Mouse (Mus musculus) G1E (cell line): ENCODE results near the gene Sorl1.

ENCODE experiments used
- CTCF ChIP-seq: IDR thresholded peaks from 2 replicates; pipeline ENCODE4 v1.5.1; 2012; ENCODE audit warnings: low read depth, low read length, inconsistent platforms, mixed read lengths
- GATA1 ChIP-seq: IDR thresholded peaks from 2 replicates; pipeline ENCODE4 v1.6.1; 2012; ENCODE audit warnings: borderline replicate concordance, low read length, inconsistent platforms, mixed read lengths
- GATA2 ChIP-seq: IDR thresholded peaks from 2 replicates; pipeline ENCODE4 v1.6.1; 2012; ENCODE audit warnings: low read depth, low read length, inconsistent platforms, borderline replicate concordance
- POLR2AphosphoS5 ChIP-seq: IDR thresholded peaks from 2 replicates; pipeline ENCODE4 v1.6.1; 2012; ENCODE audit warnings: low read depth, low read length, inconsistent platforms; ENCODE audit not compliant: insufficient replicate concordance
- TAL1 ChIP-seq: conservative IDR thresholded peaks from 2 replicates; pipeline ENCODE4 v1.6.1; 2012; ENCODE audit warnings: low read depth, low read length, inconsistent platforms, mixed read lengths

DNA sequence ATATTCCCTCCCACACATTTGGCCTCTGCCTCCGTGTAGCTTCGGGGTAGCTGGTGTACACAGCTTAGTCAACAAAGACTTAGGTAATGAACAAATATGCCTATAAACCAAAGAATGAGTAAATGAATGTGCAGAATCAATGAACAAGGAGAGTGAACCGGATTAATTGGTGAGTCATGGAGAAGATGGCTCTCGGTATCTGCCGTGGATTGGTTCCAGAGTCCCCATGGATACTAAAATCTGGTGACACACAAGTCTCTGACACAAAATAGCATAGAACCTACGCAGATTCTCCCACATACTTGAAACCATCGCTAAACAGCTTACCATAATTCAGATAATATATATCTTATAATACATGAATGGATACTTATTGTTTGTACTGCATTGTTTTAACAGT, 22.8 kb downstream of the Sorl1 start:
- TF ChIP-seq CTCF (no peak), GATA1 (no peak), POLR2AphosphoS5 (no peak), TAL1 (no peak), GATA2 (no peak)
